Mouse (Mus musculus) liver, embryonic 14.5 days (tissue): Measurements from ENCODE around the gene Ahcyl2. TPM values are rescaled to one million over a fixed set of nuclear protein-coding genes. Genes with fewer than 3 reads are reported as not detected.

Experiments used
- ATAC-seq: fragments of 200-750 bp; cut with Nextera tagmentation; 2 replicates; pipeline ENCODE4 v1.8.0; 2017; ENCODE audit warnings: moderate number of reproducible peaks, mild to moderate bottlenecking, moderate library complexity; ENCODE audit not compliant: insufficient read depth
- DNase-seq, 3 experiments: peaks; one replicate each; pipeline ENCODE4 v3.0.0-alpha.2; 2012 to 2013; ENCODE audit warnings: low read depth in 3 of 3, low spot score in 3 of 3
- H3K27ac ChIP-seq: fragments of 300-500 bp; sonication (generic); 2 replicates; pipeline ENCODE4 v1.5.1; 2014; ENCODE audit warnings: moderate library complexity, mild to moderate bottlenecking, control low read depth, inconsistent platforms
- H3K27me3 ChIP-seq: fragments of 300-500 bp; sonication (generic); 2 replicates; pipeline ENCODE4 v1.6.1; 2014; ENCODE audit warnings: mild to moderate bottlenecking, low read length, moderate library complexity; ENCODE audit not compliant: control insufficient read depth, insufficient read depth
- H3K36me3 ChIP-seq: fragments of 300-500 bp; sonication (generic); replicated peaks from 2 replicates; pipeline ENCODE4 v1.6.1; 2014; ENCODE audit warnings: low read depth; ENCODE audit not compliant: control insufficient read depth, insufficient read depth
- H3K4me1 ChIP-seq, 2 experiments: fragments of 200-500 bp in 1 of 2; fragments of 300-500 bp in 1 of 2; sonication (generic) in 1 of 2; replicated peaks; 2 replicates each; pipeline ENCODE4 v1.6.1; 2012 to 2014; ENCODE audit warnings: antibody characterized with exemption in 1 of 2, inconsistent platforms in 1 of 2, low read length in 1 of 2; ENCODE audit not compliant: control insufficient read depth in 2 of 2, insufficient read depth in 2 of 2
- H3K4me2 ChIP-seq: fragments of 300-500 bp; sonication (generic); 2 replicates; pipeline ENCODE4 v1.6.1; 2014; ENCODE audit warnings: low read depth, mild to moderate bottlenecking, control low read depth, moderate library complexity
- H3K4me3 ChIP-seq, 2 experiments: fragments of 200-500 bp in 1 of 2; fragments of 300-500 bp in 1 of 2; sonication (generic) in 1 of 2; 2 replicates each; pipeline ENCODE4 v1.5.1; 2012 to 2014; ENCODE audit warnings: low read depth in 2 of 2, low read length in 2 of 2, mild to moderate bottlenecking in 2 of 2, control low read depth in 1 of 2, inconsistent platforms in 1 of 2, moderate library complexity in 1 of 2; ENCODE audit not compliant: insufficient read depth in 1 of 2
- H3K9ac ChIP-seq: fragments of 300-500 bp; sonication (generic); replicated peaks from 2 replicates; pipeline ENCODE4 v1.6.1; 2014; ENCODE audit warnings: mild to moderate bottlenecking, control low read depth, moderate library complexity
- H3K9me3 ChIP-seq: fragments of 300-500 bp; sonication (generic); 2 replicates; pipeline ENCODE4 v1.6.1; 2016; ENCODE audit warnings: low read length, mixed read lengths; ENCODE audit not compliant: control insufficient read depth
- CTCF ChIP-seq: IDR thresholded peaks from 2 replicates; pipeline ENCODE4 v1.5.1; 2016; ENCODE audit warnings: antibody characterized with exemption, low read depth, control low read depth
- EP300 ChIP-seq: IDR thresholded peaks from 2 replicates; pipeline ENCODE4 v1.6.1; 2016; ENCODE audit warnings: antibody characterized with exemption, low read depth
- WGBS: fragments of 180-500 bp; shearing (Covaris S2); extraction: QIAGEN DNeasy Blood & Tissue Kit; methylation state at CpG from one replicate; pipeline ENCODE4 v1.1.7; 2014; ENCODE audit not compliant: insufficient replicate concordance; 5-methylcytosine and 5-hydroxymethylcytosine counted together
- polyA plus RNA-seq, 2 experiments: library from polyadenylated mRNA; depleted of rRNA in 1 of 2; stranded (reverse) in 1 of 2; unstranded in 1 of 2; fragments of >200 nt; fragmentation: Nextera tagmentation in 1 of 2; extraction: Ambion mirVana in 1 of 2; gene quantifications; 2 replicates each; pipeline versions ENCODE4 v1.2.1 to v1.2.3; 2012 to 2014

Ahcyl2 gene
- polyA plus RNA-seq, 2 experiments, result 3.2 to 4.2 TPM

DNA sequence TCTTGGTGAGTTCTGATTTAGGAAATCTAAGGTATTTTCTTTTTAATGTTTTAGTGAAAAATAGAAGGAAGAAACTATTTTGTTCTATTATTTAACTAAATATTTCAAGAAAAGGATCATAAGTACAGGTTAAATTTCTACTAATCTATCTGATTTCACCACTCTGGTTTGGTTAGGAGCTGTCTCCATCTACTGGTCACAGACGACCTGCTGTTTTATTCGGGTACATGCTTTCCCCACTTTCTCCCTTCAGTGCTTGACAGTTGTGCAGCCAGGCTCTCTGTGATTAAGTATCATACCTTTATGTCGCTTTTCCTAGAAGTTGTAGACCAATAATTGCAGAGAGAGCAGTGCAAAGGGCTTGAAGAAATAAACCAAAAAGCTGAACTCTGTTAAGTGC lies 51.5 kb downstream of the Ahcyl2 start:
- H3K27ac ChIP-seq, result no peak overlapping the region
- peak in 1 of 3 experiments; percentile 10 for DNase-seq
- no peak overlapping the region for H3K9ac ChIP-seq
- no peaks in the 10 kb centered on the region for H3K36me3 ChIP-seq
- H3K9me3 ChIP-seq, result no peaks in the 10 kb centered on the region
- TF ChIP-seq CTCF (peak; percentile 62), EP300 (no peak)
- ATAC-seq, result no peak
- no peaks in the 10 kb centered on the region for H3K27me3 ChIP-seq
- no peak overlapping the region for H3K4me2 ChIP-seq
- 21% methylated on average over 3 of the region's 3 CpGs for WGBS
- no peak overlapping the region for H3K4me3 ChIP-seq
- no peaks in the 10 kb centered on the region for H3K4me1 ChIP-seq

DNA sequence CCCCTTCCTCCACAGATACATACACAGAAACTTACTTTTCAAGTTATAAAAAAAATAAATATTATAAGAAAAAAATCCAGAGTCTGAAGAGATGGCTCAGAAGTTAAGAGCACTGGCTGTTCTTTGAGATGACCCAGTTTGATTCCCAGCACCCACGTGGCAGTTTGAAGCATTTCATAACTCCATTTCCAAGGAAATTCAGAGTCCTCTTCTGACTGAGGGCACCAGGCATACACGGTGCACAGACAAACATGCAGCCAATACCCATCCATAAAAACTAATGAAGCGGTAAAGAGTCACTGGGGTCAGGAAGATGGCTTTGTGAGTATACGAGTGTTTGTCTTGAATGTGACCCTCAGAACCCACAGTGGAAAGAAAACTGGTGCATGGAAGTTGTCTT lies 52.5 kb downstream of the Ahcyl2 start:
- no peaks in the 10 kb centered on the region for H3K36me3 ChIP-seq
- no peak overlapping the region for H3K4me3 ChIP-seq
- H3K27me3 ChIP-seq, result no peaks in the 10 kb centered on the region
- DNase-seq, result no peak
- H3K9ac ChIP-seq, result no peak overlapping the region
- H3K9me3 ChIP-seq, result no peaks in the 10 kb centered on the region
- ATAC-seq, result no peak
- WGBS, result 76% methylated on average over 4 of the region's 4 CpGs
- no peaks in the 10 kb centered on the region for H3K4me1 ChIP-seq
- no peak overlapping the region for H3K27ac ChIP-seq
- no peak overlapping the region for H3K4me2 ChIP-seq
- no peak for TF ChIP-seq CTCF
- TF ChIP-seq EP300, result no peak

DNA sequence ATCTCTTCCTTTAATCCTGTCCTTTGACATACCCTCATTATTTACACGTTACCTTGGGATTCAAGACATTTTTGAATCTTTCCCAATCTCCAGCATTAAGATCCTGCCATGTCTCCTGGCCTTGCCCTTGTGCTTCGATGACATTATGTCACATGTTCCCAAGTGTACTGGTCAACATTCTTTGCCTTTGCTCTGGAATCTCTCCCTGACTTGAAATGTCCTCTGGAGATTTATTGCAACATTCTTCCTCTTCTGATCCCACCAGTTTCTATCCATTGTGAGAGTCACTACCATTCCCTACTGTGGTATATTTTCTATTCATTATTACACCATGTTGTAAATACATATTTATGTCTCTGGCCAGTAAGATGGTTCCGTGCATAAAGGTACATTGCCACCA lies 53.1 kb downstream of the Ahcyl2 start:
- H3K9me3 ChIP-seq, result no peaks in the 10 kb centered on the region
- H3K27ac ChIP-seq, result no peak overlapping the region
- no peak overlapping the region for H3K9ac ChIP-seq
- H3K4me3 ChIP-seq, result no peak overlapping the region
- DNase-seq, result no peak
- ATAC-seq, result no peak
- no peak overlapping the region for H3K4me2 ChIP-seq
- WGBS, result 65% methylated on average over 3 of the region's 3 CpGs
- H3K27me3 ChIP-seq, result no peaks in the 10 kb centered on the region
- no peaks in the 10 kb centered on the region for H3K36me3 ChIP-seq
- TF ChIP-seq CTCF (no peak), EP300 (no peak)
- H3K4me1 ChIP-seq, result no peaks in the 10 kb centered on the region

DNA sequence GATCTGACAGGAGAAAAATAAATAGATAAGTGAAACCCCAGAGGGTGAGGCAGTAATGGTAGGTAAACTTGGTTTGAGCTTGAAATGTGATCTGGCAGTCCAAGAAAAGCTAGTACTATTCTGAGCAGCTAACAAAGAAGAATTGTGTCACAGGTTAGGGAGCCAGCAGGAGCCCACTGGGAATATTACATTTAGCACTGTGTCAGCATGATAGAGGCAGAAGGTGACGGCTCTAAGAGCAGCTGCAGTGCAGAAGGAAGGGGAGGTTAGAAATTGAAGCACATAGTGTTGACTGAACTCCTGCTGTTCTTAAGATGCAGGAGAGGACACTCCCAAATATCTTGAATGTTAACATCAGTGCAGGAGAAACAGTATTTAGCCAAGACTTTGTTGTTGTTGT lies 54.0 kb downstream of the Ahcyl2 start:
- Histone ChIP-seq H3K4me3 (no peak overlapping the region), H3K9me3 (no peaks in the 10 kb centered on the region), H3K4me1 (no peaks in the 10 kb centered on the region), H3K27ac (no peak overlapping the region), H3K4me2 (no peak overlapping the region), H3K36me3 (no peaks in the 10 kb centered on the region), H3K27me3 (no peaks in the 10 kb centered on the region), H3K9ac (no peak overlapping the region)
- TF ChIP-seq EP300 (no peak), CTCF (no peak)
- 74% methylated on average over 1 of the region's 1 CpGs for WGBS
- ATAC-seq (no peak), DNase-seq (no peak)

DNA sequence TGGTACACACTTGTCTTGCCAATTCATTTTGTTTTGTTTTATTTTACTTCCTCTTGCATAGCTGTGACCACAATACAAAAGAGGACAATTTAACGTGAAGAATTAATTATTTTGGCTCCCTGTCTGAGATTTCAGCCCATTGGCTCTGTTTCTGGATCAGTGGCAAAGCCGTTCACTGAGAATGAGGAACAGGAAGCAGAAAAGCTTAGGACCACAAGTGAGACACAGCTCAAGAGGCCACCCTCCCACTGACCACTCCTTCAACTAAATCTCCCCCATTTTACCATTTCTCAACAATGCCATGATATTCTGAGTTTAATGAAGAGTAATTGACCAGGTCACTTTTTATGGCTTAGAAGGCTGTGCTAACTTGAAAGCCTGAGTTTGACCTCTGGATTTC lies 57.5 kb downstream of the Ahcyl2 start:
- Histone ChIP-seq H3K4me1 (no peaks in the 10 kb centered on the region), H3K4me3 (no peak overlapping the region), H3K9ac (no peak overlapping the region), H3K27me3 (no peaks in the 10 kb centered on the region), H3K36me3 (no peaks in the 10 kb centered on the region), H3K9me3 (no peaks in the 10 kb centered on the region), H3K27ac (no peak overlapping the region), H3K4me2 (no peak overlapping the region)
- no peak for DNase-seq
- no peak for ATAC-seq
- 30% methylated on average over 2 of the region's 2 CpGs for WGBS
- TF ChIP-seq CTCF (no peak), EP300 (no peak)
